Mouse (Mus musculus): ENCODE measurements around the gene 1700018G05Rik. TPM values are rescaled to one million over a fixed set of nuclear protein-coding genes. Genes with fewer than 3 reads are reported as not detected.
A peak's percentile ranks its signal among the peaks of the same experiment; 100 is the strongest.
"Not testable (repeated sequence)": the region's sequence is repeated elsewhere in the genome, so short reads cannot be mapped to it uniquely, and the experiment has no call there.

1700018G05Rik gene
- not detected in 2 replicates for polyA plus RNA-seq (2015; fragmentation: Nextera tagmentation; extraction: Ambion mirVana)

GRCm38 (mm10) chrX:102928072-102928471, at the start of gene 1700018G05Rik:
Gene 1700018G05Rik (plus strand): TSS chrX:102928372.
- H3K9me3 ChIP-seq; H3K9ac ChIP-seq (replicated peaks); H3K36me3 ChIP-seq; H3K4me2 ChIP-seq (replicated peaks); H3K4me3 ChIP-seq (replicated peaks); ATAC-seq; H3K4me1 ChIP-seq (replicated peaks); H3K27ac ChIP-seq; H3K27me3 ChIP-seq: not testable (repeated sequence)
- WGBS = 85% methylated on average over 6 of the region's 6 CpGs

- not testable (repeated sequence) for H3K4me3 ChIP-seq (replicated peaks); H3K36me3 ChIP-seq; H3K27ac ChIP-seq; H3K4me2 ChIP-seq (replicated peaks); ATAC-seq; H3K9me3 ChIP-seq; H3K4me1 ChIP-seq (replicated peaks); H3K9ac ChIP-seq (replicated peaks)
- H3K27me3 ChIP-seq = peaks cover 24% of the 10 kb centered on the region; the same call in 1 of the 2 replicates
- 89% methylated on average over 7 of the region's 9 CpGs for WGBS
Measured at GRCm38 (mm10) chrX:102908587-102908986, 19.6 kb upstream of the 1700018G05Rik start, which contains the start of the genes Dmrtc1a and 1700011M02Rik. Gene Dmrtc1a (minus strand): TSS chrX:102908687. Gene 1700011M02Rik (plus strand): TSS chrX:102908905.

GRCm38 (mm10) chrX:102914823-102915222, 13.3 kb upstream of the 1700018G05Rik start:
- H3K36me3 ChIP-seq; H3K4me2 ChIP-seq (replicated peaks); H3K4me3 ChIP-seq (replicated peaks); H3K4me1 ChIP-seq (replicated peaks); ATAC-seq; H3K9ac ChIP-seq (replicated peaks); H3K9me3 ChIP-seq; H3K27ac ChIP-seq: not testable (repeated sequence)
- peaks cover 11% of the 10 kb centered on the region; the same call in 1 of the 2 replicates for H3K27me3 ChIP-seq
- WGBS = 81% methylated on average over 1 of the region's 1 CpGs

GRCm38 (mm10) chrX:102926707-102927106, 1.5 kb upstream of the 1700018G05Rik start:
- H3K4me2 ChIP-seq (replicated peaks); H3K4me1 ChIP-seq (replicated peaks); H3K9ac ChIP-seq (replicated peaks); H3K9me3 ChIP-seq; H3K36me3 ChIP-seq; H3K4me3 ChIP-seq (replicated peaks); H3K27me3 ChIP-seq; H3K27ac ChIP-seq: not testable (repeated sequence)
- peak; percentile 63; the same call in 1 of the 2 replicates for ATAC-seq
- 27% methylated on average over 4 of the region's 4 CpGs for WGBS

GRCm38 (mm10) chrX:102932992-102933570, 4.9 kb downstream of the 1700018G05Rik start:
- H3K27me3 ChIP-seq = peaks cover 37% of the 10 kb centered on the region; the same call in 1 of the 2 replicates
- no peak overlapping the region for H3K27ac ChIP-seq
- H3K36me3 ChIP-seq = no peaks in the 10 kb centered on the region
- 0 out of 2 replicates have a peak, but pooled peaks have one; percentile 10 for ATAC-seq
- WGBS = 48% methylated on average over 12 of the region's 12 CpGs
- H3K4me3 ChIP-seq (replicated peaks) = peak overlapping the region; percentile 59
- peak overlapping the region; percentile 62 for H3K4me2 ChIP-seq (replicated peaks)
- H3K9ac ChIP-seq (replicated peaks) = peak overlapping the region; percentile 72
- H3K4me1 ChIP-seq (replicated peaks) = peaks cover 7% of the 10 kb centered on the region; the same call in 1 of the 2 replicates
- no peaks in the 10 kb centered on the region for H3K9me3 ChIP-seq

- Histone ChIP-seq H3K9me3 (no peaks in the 10 kb centered on the region), H3K4me3 (replicated peaks) (peak overlapping the region; percentile 59), H3K4me1 (replicated peaks) (peaks cover 7% of the 10 kb centered on the region; the same call in 1 of the 2 replicates), H3K4me2 (replicated peaks) (peak overlapping the region; percentile 62), H3K9ac (replicated peaks) (peak overlapping the region; percentile 72), H3K27ac (peak overlapping the region; percentile 25; the same call in 1 of the 2 replicates), H3K27me3 (peaks cover 39% of the 10 kb centered on the region; the same call in 1 of the 2 replicates), H3K36me3 (no peaks in the 10 kb centered on the region)
- ATAC-seq = peak; percentile 91
- 28% methylated on average over 63 of the region's 68 CpGs for WGBS
Measured at GRCm38 (mm10) chrX:102933571-102934394, 5.6 kb downstream of the 1700018G05Rik start.

GRCm38 (mm10) chrX:102934395-102934764, 6.2 kb downstream of the 1700018G05Rik start:
- H3K4me2 ChIP-seq (replicated peaks) = peak overlapping the region; percentile 62
- WGBS = 61% methylated on average over 8 of the region's 8 CpGs
- H3K4me3 ChIP-seq (replicated peaks) = peak overlapping the region; percentile 59
- H3K27me3 ChIP-seq = peaks cover 41% of the 10 kb centered on the region; the same call in 1 of the 2 replicates
- H3K36me3 ChIP-seq = no peaks in the 10 kb centered on the region
- H3K9me3 ChIP-seq = no peaks in the 10 kb centered on the region
- ATAC-seq = no peak; the same call in 1 of the 2 replicates
- peaks cover 7% of the 10 kb centered on the region; the same call in 1 of the 2 replicates for H3K4me1 ChIP-seq (replicated peaks)
- H3K27ac ChIP-seq = no peak overlapping the region
- H3K9ac ChIP-seq (replicated peaks) = no peak overlapping the region

- Histone ChIP-seq H3K4me1 (replicated peaks) (peaks cover 7% of the 10 kb centered on the region; the same call in 1 of the 2 replicates), H3K4me3 (replicated peaks) (no peak overlapping the region), H3K27me3 (peaks cover 43% of the 10 kb centered on the region; the same call in 1 of the 2 replicates), H3K9me3 (no peaks in the 10 kb centered on the region), H3K36me3 (no peaks in the 10 kb centered on the region), H3K9ac (replicated peaks) (no peak overlapping the region), H3K4me2 (replicated peaks) (no peak overlapping the region), H3K27ac (no peak overlapping the region)
- 78% methylated on average over 5 of the region's 5 CpGs for WGBS
- ATAC-seq = no peak
Measured at GRCm38 (mm10) chrX:102936743-102937142, 8.6 kb downstream of the 1700018G05Rik start.

GRCm38 (mm10) chrX:102950136-102950535, 22.0 kb downstream of the 1700018G05Rik start:
- not testable (repeated sequence) for H3K4me2 ChIP-seq (replicated peaks); H3K9ac ChIP-seq (replicated peaks); H3K36me3 ChIP-seq; H3K4me3 ChIP-seq (replicated peaks); H3K9me3 ChIP-seq; H3K27ac ChIP-seq; H3K4me1 ChIP-seq (replicated peaks); ATAC-seq
- H3K27me3 ChIP-seq = peaks cover 20% of the 10 kb centered on the region; the same call in 1 of the 2 replicates
- WGBS = 89% methylated on average over 11 of the region's 11 CpGs

- ATAC-seq = no peak
- WGBS = 35% methylated on average over 4 of the region's 4 CpGs
Measured at GRCm38 (mm10) chrX:102958917-102959316, 30.7 kb downstream of the 1700018G05Rik start.

GRCm38 (mm10) chrX:102960581-102960980, 32.4 kb downstream of the 1700018G05Rik start:
- Histone ChIP-seq H3K36me3 (no peaks in the 10 kb centered on the region), H3K4me3 (replicated peaks) (no peak overlapping the region), H3K27ac (no peak overlapping the region), H3K4me2 (replicated peaks) (no peak overlapping the region), H3K27me3 (peaks cover 16% of the 10 kb centered on the region), H3K4me1 (replicated peaks) (no peaks in the 10 kb centered on the region), H3K9ac (replicated peaks) (no peak overlapping the region), H3K9me3 (no peaks in the 10 kb centered on the region)
- no peak for ATAC-seq
- WGBS = 75% methylated on average over 2 of the region's 2 CpGs

More at GRCm38 (mm10) chrX:102958917-102959316, 30.7 kb downstream of the 1700018G05Rik start:
- Histone ChIP-seq H3K4me2 (replicated peaks) (no peak overlapping the region), H3K4me1 (replicated peaks) (no peaks in the 10 kb centered on the region), H3K27ac (no peak overlapping the region), H3K36me3 (no peaks in the 10 kb centered on the region), H3K9me3 (no peaks in the 10 kb centered on the region), H3K9ac (replicated peaks) (no peak overlapping the region), H3K27me3 (peaks cover 18% of the 10 kb centered on the region), H3K4me3 (replicated peaks) (no peak overlapping the region)
